Mouse (Mus musculus): ENCODE data around the gene Olfr462. TPM values are rescaled to one million over a fixed set of nuclear protein-coding genes. Genes with fewer than 3 reads are reported as not detected.

Gene Olfr462
- polyA plus RNA-seq, 2 experiments = not detected

GRCm38 (mm10) chr11:87860426-87860825 lies 31.6 kb downstream of the Olfr462 start:
- WGBS = 86% methylated on average over 9 of the region's 9 CpGs
- peaks cover 55% of the 10 kb centered on the region for H3K36me3 ChIP-seq (ENCODE audit: control insufficient read depth, insufficient read depth, low read length)
- TF ChIP-seq POLR2A (IDR thresholded peaks at IDR 0.05; ENCODE audit: borderline replicate concordance, extremely low read depth, insufficient read depth, insufficient read length) = no peak
- H3K4me2 ChIP-seq (replicated peaks; ENCODE audit: low read depth, low read length, severe bottlenecking) = no peak overlapping the region
- H3K9ac ChIP-seq (ENCODE audit: low read depth, low read length, severe bottlenecking) = no peak overlapping the region
- DNase-seq (ENCODE audit: low spot score) (no peak), ATAC-seq (ENCODE audit: low FRiP score, low read depth) (no peak)
- H3K4me3 ChIP-seq (replicated peaks; ENCODE audit: low read length) = no peak overlapping the region
- H3K9me3 ChIP-seq (ENCODE audit: control insufficient read depth, low read length) = no peaks in the 10 kb centered on the region
- no peaks in the 10 kb centered on the region for H3K4me1 ChIP-seq (ENCODE audit: control insufficient read depth, insufficient read depth, low read length)
- H3K27ac ChIP-seq (replicated peaks; ENCODE audit: low read depth, low read length) = no peak overlapping the region
- H3K27me3 ChIP-seq (ENCODE audit: control insufficient read depth, insufficient read depth, low read length) = no peaks in the 10 kb centered on the region

GRCm38 (mm10) chr11:87859273-87859672 lies 32.8 kb downstream of the Olfr462 start:
- Histone ChIP-seq H3K4me1 (ENCODE audit: control insufficient read depth, insufficient read depth, low read length) (no peaks in the 10 kb centered on the region), H3K4me2 (replicated peaks; ENCODE audit: low read depth, low read length, severe bottlenecking) (no peak overlapping the region), H3K9ac (ENCODE audit: low read depth, low read length, severe bottlenecking) (no peak overlapping the region), H3K9me3 (ENCODE audit: control insufficient read depth, low read length) (no peaks in the 10 kb centered on the region), H3K27ac (replicated peaks; ENCODE audit: low read depth, low read length) (no peak overlapping the region), H3K36me3 (ENCODE audit: control insufficient read depth, insufficient read depth, low read length) (peaks cover 55% of the 10 kb centered on the region), H3K4me3 (replicated peaks; ENCODE audit: low read length) (no peak overlapping the region), H3K27me3 (ENCODE audit: control insufficient read depth, insufficient read depth, low read length) (no peaks in the 10 kb centered on the region)
- no peak for TF ChIP-seq POLR2A (IDR thresholded peaks at IDR 0.05; ENCODE audit: borderline replicate concordance, extremely low read depth, insufficient read depth, insufficient read length)
- DNase-seq (ENCODE audit: low spot score) (no peak), ATAC-seq (ENCODE audit: low FRiP score, low read depth) (no peak)
- 90% methylated on average over 11 of the region's 11 CpGs for WGBS

GRCm38 (mm10) chr11:87854550-87854949 lies 37.5 kb downstream of the Olfr462 start:
- no peak overlapping the region for H3K4me3 ChIP-seq (replicated peaks; ENCODE audit: low read length)
- peaks cover 29% of the 10 kb centered on the region for H3K36me3 ChIP-seq (ENCODE audit: control insufficient read depth, insufficient read depth, low read length)
- no peaks in the 10 kb centered on the region for H3K27me3 ChIP-seq (ENCODE audit: control insufficient read depth, insufficient read depth, low read length)
- no peak overlapping the region for H3K4me2 ChIP-seq (replicated peaks; ENCODE audit: low read depth, low read length, severe bottlenecking)
- no peak overlapping the region for H3K27ac ChIP-seq (replicated peaks; ENCODE audit: low read depth, low read length)
- H3K4me1 ChIP-seq (ENCODE audit: control insufficient read depth, insufficient read depth, low read length) = peaks cover 7% of the 10 kb centered on the region
- no peaks in the 10 kb centered on the region for H3K9me3 ChIP-seq (ENCODE audit: control insufficient read depth, low read length)
- DNase-seq (ENCODE audit: low spot score) (no peak), ATAC-seq (ENCODE audit: low FRiP score, low read depth) (no peak)
- no peak for TF ChIP-seq POLR2A (IDR thresholded peaks at IDR 0.05; ENCODE audit: borderline replicate concordance, extremely low read depth, insufficient read depth, insufficient read length)
- no peak overlapping the region for H3K9ac ChIP-seq (ENCODE audit: low read depth, low read length, severe bottlenecking)
- WGBS = 91% methylated on average over 7 of the region's 7 CpGs

DNA sequence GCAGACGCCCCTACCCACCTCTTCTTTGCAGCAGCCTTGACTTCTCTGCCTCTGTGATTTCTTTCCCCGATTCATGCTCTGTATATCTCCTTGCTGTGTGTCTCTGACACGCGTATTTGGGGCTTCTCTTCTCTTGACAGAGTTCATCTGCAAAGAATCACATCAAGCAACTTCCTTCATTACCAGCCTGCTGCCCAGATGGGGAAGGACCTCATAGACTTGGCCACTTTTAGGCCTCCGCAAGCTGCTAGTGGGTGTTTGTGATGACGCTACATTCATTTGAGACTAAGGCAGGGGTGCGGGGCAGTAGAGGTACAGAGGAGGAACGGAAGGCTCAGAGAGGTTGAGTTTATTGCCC lies 38.5 kb downstream of the Olfr462 start:
- Histone ChIP-seq H3K4me1 (ENCODE audit: control insufficient read depth, insufficient read depth, low read length) (peaks cover 7% of the 10 kb centered on the region), H3K36me3 (ENCODE audit: control insufficient read depth, insufficient read depth, low read length) (peaks cover 21% of the 10 kb centered on the region), H3K27me3 (ENCODE audit: control insufficient read depth, insufficient read depth, low read length) (no peaks in the 10 kb centered on the region), H3K4me3 (replicated peaks; ENCODE audit: low read length) (peak overlapping the region; percentile 63), H3K9me3 (ENCODE audit: control insufficient read depth, low read length) (no peaks in the 10 kb centered on the region), H3K4me2 (replicated peaks; ENCODE audit: low read depth, low read length, severe bottlenecking) (peak overlapping the region; percentile 70), H3K27ac (replicated peaks; ENCODE audit: low read depth, low read length) (peak overlapping the region; percentile 38), H3K9ac (ENCODE audit: low read depth, low read length, severe bottlenecking) (peak overlapping the region; percentile 62)
- no peak for DNase-seq (ENCODE audit: low spot score)
- no peak for TF ChIP-seq POLR2A (IDR thresholded peaks at IDR 0.05; ENCODE audit: borderline replicate concordance, extremely low read depth, insufficient read depth, insufficient read length)
- 39% methylated on average over 8 of the region's 8 CpGs for WGBS
- no peak for ATAC-seq (ENCODE audit: low FRiP score, low read depth)

GRCm38 (mm10) chr11:87852690-87853596 lies 39.1 kb downstream of the Olfr462 start, which contains the start of gene Mks1:
Mks1 (plus strand) TSS chr11:87853215.
- Histone ChIP-seq H3K9me3 (ENCODE audit: control insufficient read depth, low read length) (no peaks in the 10 kb centered on the region), H3K27me3 (ENCODE audit: control insufficient read depth, insufficient read depth, low read length) (no peaks in the 10 kb centered on the region), H3K36me3 (ENCODE audit: control insufficient read depth, insufficient read depth, low read length) (peaks cover 15% of the 10 kb centered on the region), H3K4me2 (replicated peaks; ENCODE audit: low read depth, low read length, severe bottlenecking) (peak within 1 kb of the TSS; percentile 70), H3K4me1 (ENCODE audit: control insufficient read depth, insufficient read depth, low read length) (peaks cover 7% of the 10 kb centered on the region), H3K27ac (replicated peaks; ENCODE audit: low read depth, low read length) (peak within 1 kb of the TSS; percentile 38), H3K4me3 (replicated peaks; ENCODE audit: low read length) (peak within 1 kb of the TSS; percentile 63), H3K9ac (ENCODE audit: low read depth, low read length, severe bottlenecking) (peak within 1 kb of the TSS; percentile 62)
- peak; percentile 96 for ATAC-seq (ENCODE audit: low FRiP score, low read depth)
- TF ChIP-seq POLR2A (IDR thresholded peaks at IDR 0.05; ENCODE audit: borderline replicate concordance, extremely low read depth, insufficient read depth, insufficient read length) = peak; percentile 52; the same call in 1 of the 2 replicates
- DNase-seq (ENCODE audit: low spot score) = peak; percentile 96
- WGBS = 6% methylated on average over 40 of the region's 40 CpGs
